Comparison of ENCODE assay signal across 9 mouse cellular contexts in genomic region chr1:82290723-82291150, GRCm38 (mm10). TPM values are rescaled to one million over a fixed set of nuclear protein-coding genes. Genes with fewer than 3 reads are reported as not detected.
DNase-seq lines count a peak whose midpoint lies in the region; ATAC-seq and TF ChIP-seq lines count a peak whose summit lies in the region.
"Had no signal": no experiment of that assay in that cellular context is flagged by ENCODE, and none has a peak within 500 bp of the region (broad histone marks: within the 10 kb centered on the region; RNA-seq: fewer than 3 reads in every experiment).

No protein-coding gene starts in this region.

- ATAC-seq in common myeloid progenitor, adult 5-6 weeks (replicated peaks; ENCODE audit: low read depth, poor library complexity, severe bottlenecking), result peak; percentile 23; the same call in 1 of the 2 replicates
- ATAC-seq in granulocyte monocyte progenitor cell, adult 5-6 weeks (replicated peaks; ENCODE audit: poor library complexity, severe bottlenecking), result peak; percentile 23; the same call in 1 of the 2 replicates
- peak; percentile 34; the same call in 1 of the 2 replicates for ATAC-seq in intestine, postnatal 0 days
- ATAC-seq in midbrain, embryonic 14.5 days (ENCODE audit: low FRiP score, low TSS enrichment), result peak; percentile 58
- peak; percentile 40 for ATAC-seq in stomach, postnatal 0 days (ENCODE audit: low FRiP score, low TSS enrichment)

- peak; percentile 57; the same call in 1 of the 2 replicates for TF ChIP-seq POLR2A in liver, adult 2 months (IDR thresholded peaks at IDR 0.05; ENCODE audit: extremely low read depth, insufficient read depth, low read length)

- H3K4me2 ChIP-seq in intestine, postnatal 0 days (replicated peaks; ENCODE audit: low read depth), result peak overlapping the region; percentile 95
- peak overlapping the region; percentile 82 for H3K4me2 ChIP-seq in midbrain, embryonic 14.5 days (ENCODE audit: low read length)
- H3K4me2 ChIP-seq in stomach, postnatal 0 days (replicated peaks; ENCODE audit: low read depth), result peak overlapping the region; percentile 86

- H3K27ac ChIP-seq in liver, adult 2 months (replicated peaks; ENCODE audit: insufficient read depth, low read depth, low read length), result peak overlapping the region; percentile 96
- peak overlapping the region; percentile 74 for H3K27ac ChIP-seq in intestine, postnatal 0 days (ENCODE audit: low read depth, low read length)
- peak overlapping the region; percentile 97 for H3K27ac ChIP-seq in midbrain, embryonic 14.5 days (replicated peaks; ENCODE audit: low read depth, low read length)
- peak overlapping the region; percentile 94 for H3K27ac ChIP-seq in stomach, postnatal 0 days (replicated peaks)

- H3K4me1 ChIP-seq in liver, adult 2 months (ENCODE audit: control insufficient read depth, insufficient read depth, low read length), result peaks cover 36% of the 10 kb centered on the region
- H3K4me1 ChIP-seq in intestine, postnatal 0 days (replicated peaks; ENCODE audit: control insufficient read depth, insufficient read depth, low read length), result 0 out of 2 replicates have a peak, but pooled peaks cover 2% of the 10 kb centered on the region
- peaks cover 42% of the 10 kb centered on the region for H3K4me1 ChIP-seq in midbrain, embryonic 14.5 days (ENCODE audit: control insufficient read depth, insufficient read depth, low read length)
- H3K4me1 ChIP-seq in stomach, postnatal 0 days (replicated peaks; ENCODE audit: control insufficient read depth, insufficient read depth), result peaks cover 2% of the 10 kb centered on the region; the same call in 1 of the 2 replicates

- peak overlapping the region; percentile 73 for H3K4me3 ChIP-seq in liver, adult 2 months (ENCODE audit: insufficient read depth, low read depth, low read length)
- peak overlapping the region; percentile 59 for H3K4me3 ChIP-seq in intestine, postnatal 0 days (ENCODE audit: low read depth, low read length)
- peak overlapping the region; percentile 75 for H3K4me3 ChIP-seq in midbrain, embryonic 14.5 days (replicated peaks; ENCODE audit: low read depth, low read length)
- peak overlapping the region; percentile 67 for H3K4me3 ChIP-seq in stomach, postnatal 0 days (ENCODE audit: low read depth, low read length)

- intact Hi-C loops in left cerebral cortex, postnatal 4 days (cut with DNase I), result loop anchor here (5.0 to 10.0 kb wide), 5 partner anchors 142 to 1456 kb away; no protein-coding TSS in a partner anchor

- no peaks in the 10 kb centered on the region for H3K27me3 ChIP-seq in liver, adult 2 months (ENCODE audit: control insufficient read depth, insufficient read depth, low read length)
- H3K27me3 ChIP-seq in intestine, postnatal 0 days (replicated peaks; ENCODE audit: control insufficient read depth, insufficient read depth, low read length), result peaks cover 35% of the 10 kb centered on the region
- no peaks in the 10 kb centered on the region for H3K27me3 ChIP-seq in midbrain, embryonic 14.5 days (ENCODE audit: control insufficient read depth, insufficient read depth, low read length)
- no peaks in the 10 kb centered on the region for H3K27me3 ChIP-seq in stomach, postnatal 0 days (ENCODE audit: control insufficient read depth, insufficient read depth, low read length)

- DNase-seq in liver, adult 2 months (ENCODE audit: extremely low read depth, low read depth, low spot score), result peak; percentile 77
- DNase-seq in liver, result no peak
- DNase-seq in left cerebral cortex, postnatal 4 days, result peak; percentile 91
- DNase-seq in midbrain, embryonic 14.5 days, result peak; percentile 86
- no peak for DNase-seq in stomach, postnatal 0 days (ENCODE audit: low spot score)

- H3K9ac ChIP-seq in liver, adult 2 months (ENCODE audit: low read depth, low read length), result peak overlapping the region; percentile 79
- peak overlapping the region; percentile 55 for H3K9ac ChIP-seq in intestine, postnatal 0 days (ENCODE audit: low read depth, low read length)
- peak overlapping the region; percentile 85 for H3K9ac ChIP-seq in midbrain, embryonic 14.5 days (replicated peaks; ENCODE audit: low read length)
- H3K9ac ChIP-seq in stomach, postnatal 0 days (ENCODE audit: low read length), result peak overlapping the region; percentile 74

- TF ChIP-seq CTCF in liver, adult 2 months (IDR thresholded peaks at IDR 0.05; ENCODE audit: low read depth, low read length), result no peak
- no peak for TF ChIP-seq CTCF in intestine, postnatal 0 days (IDR thresholded peaks at IDR 0.05; ENCODE audit: low read depth)
- TF ChIP-seq CTCF in stomach, postnatal 0 days (IDR thresholded peaks at IDR 0.05; ENCODE audit: low read depth), result no peak

- H3K79me2 ChIP-seq in liver, adult 2 months (ENCODE audit: control insufficient read depth, insufficient read depth, low read length), result peaks cover 36% of the 10 kb centered on the region

- H3K36me3 ChIP-seq in liver, adult 2 months (ENCODE audit: control insufficient read depth, insufficient read depth, low read length), result no peaks in the 10 kb centered on the region
- H3K36me3 ChIP-seq in intestine, postnatal 0 days (ENCODE audit: control insufficient read depth, insufficient read depth), result no peaks in the 10 kb centered on the region
- 0 out of 2 replicates have a peak, but pooled peaks cover 6% of the 10 kb centered on the region for H3K36me3 ChIP-seq in midbrain, embryonic 14.5 days (ENCODE audit: control insufficient read depth, insufficient read depth, low read length)
- H3K36me3 ChIP-seq in stomach, postnatal 0 days (ENCODE audit: control insufficient read depth, insufficient read depth, low read length), result no peaks in the 10 kb centered on the region
- H3K36me3 ChIP-seq: G1E had no signal

- no peaks in the 10 kb centered on the region for H3K9me3 ChIP-seq in intestine, postnatal 0 days (ENCODE audit: control insufficient read depth)
- H3K9me3 ChIP-seq in midbrain, embryonic 14.5 days (ENCODE audit: control insufficient read depth, low read length), result no peaks in the 10 kb centered on the region
- no peaks in the 10 kb centered on the region for H3K9me3 ChIP-seq in stomach, postnatal 0 days (ENCODE audit: control insufficient read depth, low read length)

- no peak for TF ChIP-seq EP300 in stomach, postnatal 0 days (optimal IDR thresholded peaks at IDR 0.05)

- WGBS in liver, adult 2 months, result under 1% methylated on average over 31 of the region's 31 CpGs
- under 1% methylated on average over 31 of the region's 31 CpGs for WGBS in intestine, postnatal 0 days
- under 1% methylated on average over 30 of the region's 31 CpGs for WGBS in midbrain, embryonic 14.5 days
- 1% methylated on average over 31 of the region's 31 CpGs for WGBS in stomach, postnatal 0 days

RNA-seq across cellular contexts. Expression of gene Irs1, which starts 0.5 kb away (rescaled TPM):
- 7.6 and 13.3 TPM in 2 replicates for total RNA-seq in liver, adult 2 months (2014; rRNA removed)
- 8.2 TPM in 2 replicates for polyA plus RNA-seq in liver, adult 2 months (2012; rRNA removed)
- not detected in 2 replicates for total RNA-seq in common myeloid progenitor, adult 5-6 weeks (2017)
- total RNA-seq in granulocyte monocyte progenitor cell, adult 5-6 weeks (2014; fragmentation: Nextera tagmentation), result not detected in 2 replicates
- total RNA-seq in granulocyte monocyte progenitor cell, adult 5-6 weeks (2017), result not detected in 2 replicates
- 0.70 and 0.95 TPM in 2 replicates for polyA plus RNA-seq in intestine, postnatal 0 days (2015; fragmentation: Nextera tagmentation; extraction: Ambion mirVana)
- 10 to 100 TPM; 30.5 to 30.8 TPM for total RNA-seq in left cerebral cortex, postnatal 4 days (2021)
- polyA plus RNA-seq in midbrain, embryonic 14.5 days (2014; fragmentation: Nextera tagmentation; extraction: Ambion mirVana), result 5.5 and 7.9 TPM in 2 replicates
- 1.6 and 1.9 TPM in 2 replicates for polyA plus RNA-seq in stomach, postnatal 0 days (2015; fragmentation: Nextera tagmentation; extraction: Ambion mirVana)
- polyA plus RNA-seq: G1E had no signal

RNA-seq across cellular contexts. Expression of gene Rhbdd1, which starts 25.5 kb away (rescaled TPM):
- 10.9 and 12.1 TPM in 2 replicates for total RNA-seq in liver, adult 2 months (2014; rRNA removed)
- 10.9 and 11.4 TPM in 2 replicates for polyA plus RNA-seq in liver, adult 2 months (2012; rRNA removed)
- 14.4 and 15.8 TPM in 2 replicates for total RNA-seq in common myeloid progenitor, adult 5-6 weeks (2017)
- total RNA-seq in granulocyte monocyte progenitor cell, adult 5-6 weeks (2014; fragmentation: Nextera tagmentation), result 12.1 and 17.7 TPM in 2 replicates
- total RNA-seq in granulocyte monocyte progenitor cell, adult 5-6 weeks (2017), result 16.7 and 17.3 TPM in 2 replicates
- 7.4 and 7.5 TPM in 2 replicates for polyA plus RNA-seq in intestine, postnatal 0 days (2015; fragmentation: Nextera tagmentation; extraction: Ambion mirVana)
- 1 to 10 TPM; 3.7 to 3.8 TPM for total RNA-seq in left cerebral cortex, postnatal 4 days (2021)
- 2.9 and 3.2 TPM in 2 replicates for polyA plus RNA-seq in midbrain, embryonic 14.5 days (2014; fragmentation: Nextera tagmentation; extraction: Ambion mirVana)
- 7.5 and 7.9 TPM in 2 replicates for polyA plus RNA-seq in stomach, postnatal 0 days (2015; fragmentation: Nextera tagmentation; extraction: Ambion mirVana)

RNA-seq across cellular contexts. Expression of gene Gm9747, which starts 57.8 kb away (rescaled TPM):
- total RNA-seq in liver, adult 2 months (2014; rRNA removed), result not detected in 2 replicates
- 0.05 TPM in 1 of 2 replicates, not detected in the other for polyA plus RNA-seq in liver, adult 2 months (2012; rRNA removed)
- not detected in 2 replicates for total RNA-seq in common myeloid progenitor, adult 5-6 weeks (2017)
- total RNA-seq in granulocyte monocyte progenitor cell, adult 5-6 weeks (2014; fragmentation: Nextera tagmentation), result not detected in 2 replicates
- not detected in 2 replicates for total RNA-seq in granulocyte monocyte progenitor cell, adult 5-6 weeks (2017)
- polyA plus RNA-seq in intestine, postnatal 0 days (2015; fragmentation: Nextera tagmentation; extraction: Ambion mirVana), result 3.6 and 3.8 TPM in 2 replicates
- total RNA-seq in left cerebral cortex, postnatal 4 days (2021), result not detected
- 21.5 and 27.9 TPM in 2 replicates for polyA plus RNA-seq in midbrain, embryonic 14.5 days (2014; fragmentation: Nextera tagmentation; extraction: Ambion mirVana)
- 6.2 and 6.9 TPM in 2 replicates for polyA plus RNA-seq in stomach, postnatal 0 days (2015; fragmentation: Nextera tagmentation; extraction: Ambion mirVana)
- polyA plus RNA-seq: G1E had no signal

Comparison
In these comparisons a context has a peak if more than half of its experiments do, and no peak if none do; other contexts are left out.
1. DNase-seq: peak in liver, adult 2 months (single experiment), left cerebral cortex, postnatal 4 days (single experiment) and midbrain, embryonic 14.5 days (single experiment); none in liver (single experiment) and stomach, postnatal 0 days (single experiment).
2. Peak in every context shown above with its lines, with median percentiles within 50 percentile points of each other: H3K27ac ChIP-seq, H3K4me3 ChIP-seq, H3K9ac ChIP-seq, ATAC-seq and H3K4me2 ChIP-seq.